Mouse (Mus musculus) kidney, postnatal 10 days (tissue): ENCODE data around the gene Edem3.
A peak's percentile ranks its signal among the peaks of the same experiment; 100 is the strongest.
"Not testable (repeated sequence)": the region's sequence is repeated elsewhere in the genome, so short reads cannot be mapped to it uniquely, and the experiment has no call there.

ENCODE experiments used
- DNase-seq: peaks from one replicate; pipeline ENCODE4 v3.0.0; 2021; ENCODE audit warnings: mixed read lengths

The Edem3 gene

GRCm38 (mm10) chr1:151754881-151755659 lies at the start of gene Edem3:
Gene Edem3 (plus strand): TSS chr1:151755371.
- peak; percentile 98 for DNase-seq

- peak; percentile 89 for DNase-seq
Measured at GRCm38 (mm10) chr1:151705723-151706396, 49.3 kb upstream of the Edem3 start.

- no peak for DNase-seq
Measured at GRCm38 (mm10) chr1:151706397-151706752, 48.8 kb upstream of the Edem3 start.

GRCm38 (mm10) chr1:151708966-151709733 lies 46.0 kb upstream of the Edem3 start:
- DNase-seq = peak; percentile 79

GRCm38 (mm10) chr1:151709734-151710022 lies 45.5 kb upstream of the Edem3 start:
- no peak for DNase-seq

- DNase-seq = peak; percentile 43
Measured at GRCm38 (mm10) chr1:151710424-151711055, 44.6 kb upstream of the Edem3 start.

- DNase-seq = no peak
Measured at GRCm38 (mm10) chr1:151711062-151711461, 44.1 kb upstream of the Edem3 start.

- DNase-seq = no peak
Measured at GRCm38 (mm10) chr1:151712664-151713063, 42.5 kb upstream of the Edem3 start.

GRCm38 (mm10) chr1:151713622-151714021 lies 41.5 kb upstream of the Edem3 start:
- DNase-seq = no peak

- peak; percentile 73 for DNase-seq
Measured at GRCm38 (mm10) chr1:151716024-151716710, 39.0 kb upstream of the Edem3 start.

GRCm38 (mm10) chr1:151717624-151718023 lies 37.5 kb upstream of the Edem3 start:
- no peak for DNase-seq

GRCm38 (mm10) chr1:151718575-151718974 lies 36.6 kb upstream of the Edem3 start:
- DNase-seq = no peak

- DNase-seq = peak; percentile 21
Measured at GRCm38 (mm10) chr1:151719911-151720310, 35.3 kb upstream of the Edem3 start.

GRCm38 (mm10) chr1:151720566-151720965 lies 34.6 kb upstream of the Edem3 start:
- no peak for DNase-seq

- DNase-seq = no peak
Measured at GRCm38 (mm10) chr1:151721357-151721983, 33.7 kb upstream of the Edem3 start.

- DNase-seq = no peak
Measured at GRCm38 (mm10) chr1:151723771-151724170, 31.4 kb upstream of the Edem3 start.

- no peak for DNase-seq
Measured at GRCm38 (mm10) chr1:151725590-151725989, 29.6 kb upstream of the Edem3 start.

- no peak for DNase-seq
Measured at GRCm38 (mm10) chr1:151726358-151726757, 28.8 kb upstream of the Edem3 start.

- DNase-seq = no peak
Measured at GRCm38 (mm10) chr1:151728141-151728540, 27.0 kb upstream of the Edem3 start.

GRCm38 (mm10) chr1:151737146-151737545 lies 18.0 kb upstream of the Edem3 start:
- no peak for DNase-seq

- no peak for DNase-seq
Measured at GRCm38 (mm10) chr1:151741199-151741621, 14.0 kb upstream of the Edem3 start.

GRCm38 (mm10) chr1:151749894-151750293 lies 5.3 kb upstream of the Edem3 start:
- DNase-seq = not testable (repeated sequence)
